Mouse (Mus musculus): ENCODE results near the gene Taf10. TPM values are rescaled to one million over a fixed set of nuclear protein-coding genes. Genes with fewer than 3 reads are reported as not detected.
"Not testable (repeated sequence)": the region's sequence is repeated elsewhere in the genome, so short reads cannot be mapped to it uniquely, and the experiment has no call there.

Gene Taf10
- polyA plus RNA-seq, 1 experiment from 2014 or later = 171 TPM

DNA sequence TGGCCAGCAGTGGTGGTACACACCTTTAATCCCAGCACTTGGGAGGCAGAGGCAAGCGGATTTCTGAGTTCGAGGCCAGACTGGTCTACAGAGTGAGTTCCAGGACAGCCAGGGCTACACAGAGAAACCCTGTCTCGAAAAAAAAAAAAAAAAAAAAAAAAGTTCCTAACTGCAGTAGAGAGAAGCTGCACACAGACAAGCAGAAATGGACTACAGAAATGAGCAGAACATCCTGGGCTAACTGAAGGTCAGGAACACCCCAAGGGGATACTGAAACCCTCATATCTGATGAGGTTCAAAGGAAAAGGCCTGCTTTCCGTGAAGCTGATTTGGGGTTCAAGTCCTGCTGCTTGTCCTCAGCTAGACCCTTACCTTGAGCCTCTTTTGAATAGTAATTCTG lies 8.7 kb downstream of the Taf10 start:
- WGBS = 50% methylated on average over 4 of the region's 4 CpGs
- H3K27me3 ChIP-seq; ATAC-seq (ENCODE audit: low FRiP score); H3K9me3 ChIP-seq (replicated peaks); H3K27ac ChIP-seq: not testable (repeated sequence)
- H3K4me2 ChIP-seq (replicated peaks) = peak overlapping the region; percentile 89
- H3K9ac ChIP-seq = peak overlapping the region; percentile 77
- H3K4me3 ChIP-seq = peak overlapping the region; percentile 79
- H3K36me3 ChIP-seq = peaks cover 42% of the 10 kb centered on the region
- H3K4me1 ChIP-seq = peaks cover 14% of the 10 kb centered on the region

- peaks cover 46% of the 10 kb centered on the region for H3K36me3 ChIP-seq
- no peak overlapping the region for H3K9ac ChIP-seq
- WGBS = 86% methylated on average over 8 of the region's 8 CpGs
- no peaks in the 10 kb centered on the region for H3K9me3 ChIP-seq (replicated peaks)
- peaks cover 14% of the 10 kb centered on the region for H3K4me1 ChIP-seq
- no peak for ATAC-seq (ENCODE audit: low FRiP score)
- H3K27me3 ChIP-seq = no peaks in the 10 kb centered on the region
- no peak overlapping the region for H3K27ac ChIP-seq
- no peak overlapping the region for H3K4me3 ChIP-seq
- H3K4me2 ChIP-seq (replicated peaks) = no peak overlapping the region
These were observed 9.3 kb downstream of the Taf10 start for GRCm38 (mm10) chr7:105734826-105735225.

DNA sequence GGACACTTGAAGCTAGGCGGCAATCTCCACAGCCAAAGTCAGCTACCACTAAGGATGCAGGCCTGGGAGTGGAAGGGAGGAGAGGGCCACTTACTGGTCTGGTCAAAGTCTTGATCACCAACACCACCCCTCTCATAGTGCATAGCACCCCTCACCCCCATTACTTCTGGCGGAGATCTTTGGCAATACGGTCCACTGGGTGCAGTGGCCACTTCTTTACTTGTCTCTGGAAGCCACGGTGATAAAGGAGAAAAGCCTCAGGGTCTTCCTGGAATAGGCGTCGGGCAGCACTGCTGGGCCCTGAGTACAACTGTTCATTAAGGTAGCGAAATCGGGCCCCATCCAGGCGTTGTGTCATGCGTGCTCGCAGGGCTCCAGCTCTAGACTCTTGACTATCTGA lies 10.3 kb downstream of the Taf10 start:
- ATAC-seq (ENCODE audit: low FRiP score) = no peak
- no peaks in the 10 kb centered on the region for H3K27me3 ChIP-seq
- no peak overlapping the region for H3K4me3 ChIP-seq
- H3K4me2 ChIP-seq (replicated peaks) = no peak overlapping the region
- no peak overlapping the region for H3K9ac ChIP-seq
- no peaks in the 10 kb centered on the region for H3K9me3 ChIP-seq (replicated peaks)
- no peak overlapping the region for H3K27ac ChIP-seq
- H3K4me1 ChIP-seq = peaks cover 14% of the 10 kb centered on the region
- H3K36me3 ChIP-seq = peaks cover 51% of the 10 kb centered on the region
- WGBS = 93% methylated on average over 11 of the region's 11 CpGs

GRCm38 (mm10) chr7:105728701-105729428 lies 15.3 kb downstream of the Taf10 start:
- 68% methylated on average over 6 of the region's 6 CpGs for WGBS
- no peak for ATAC-seq (ENCODE audit: low FRiP score)
- H3K9ac ChIP-seq = no peak overlapping the region
- H3K4me3 ChIP-seq = no peak overlapping the region
- peaks cover 44% of the 10 kb centered on the region for H3K36me3 ChIP-seq
- H3K27me3 ChIP-seq = no peaks in the 10 kb centered on the region
- H3K9me3 ChIP-seq (replicated peaks) = no peaks in the 10 kb centered on the region
- no peak overlapping the region for H3K27ac ChIP-seq
- H3K4me1 ChIP-seq = no peaks in the 10 kb centered on the region
- no peak overlapping the region for H3K4me2 ChIP-seq (replicated peaks)

GRCm38 (mm10) chr7:105726980-105727325 lies 17.2 kb downstream of the Taf10 start:
- Histone ChIP-seq H3K9ac (no peak overlapping the region), H3K27ac (no peak overlapping the region)
- ATAC-seq (ENCODE audit: low FRiP score) = no peak

DNA sequence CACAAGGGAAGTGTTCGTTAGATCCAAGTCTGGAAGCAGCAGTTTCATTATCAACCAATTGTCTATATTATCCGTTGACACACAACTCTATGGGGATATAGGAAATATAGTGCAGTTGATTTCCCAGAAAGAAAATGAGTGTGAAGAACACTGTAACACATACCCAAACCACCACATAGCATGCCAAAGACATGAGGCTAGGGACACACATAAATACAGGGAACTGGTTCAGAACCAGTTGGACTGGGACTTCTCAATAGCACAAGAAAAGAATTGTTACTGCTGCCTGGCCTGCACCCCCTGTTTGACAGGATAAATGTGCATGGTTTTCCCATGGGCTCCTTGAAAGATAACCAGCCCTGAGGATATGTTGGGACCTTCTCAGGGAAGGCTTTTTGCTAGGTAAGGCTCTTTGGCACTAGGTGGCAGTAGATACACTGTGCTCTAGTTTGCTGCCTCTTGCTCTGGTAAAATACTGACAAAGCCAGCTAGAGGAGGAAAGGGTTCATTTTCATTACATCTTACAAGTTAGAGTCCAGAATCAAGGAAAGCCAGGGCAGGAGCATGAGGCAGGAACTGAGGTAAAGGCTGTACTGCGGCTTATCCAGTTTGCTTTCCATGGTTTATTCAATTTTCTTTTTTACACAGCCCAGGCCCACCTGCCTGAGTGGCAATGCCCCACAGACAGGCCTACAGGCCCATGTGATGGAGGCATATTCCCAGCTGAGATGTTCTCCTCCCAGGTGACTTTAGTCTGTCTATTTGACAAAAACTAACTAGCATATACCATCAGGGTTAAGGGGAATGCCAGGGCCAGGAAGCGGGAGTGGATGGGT lies 17.8 kb downstream of the Taf10 start:
- Histone ChIP-seq H3K27me3 (no peaks in the 10 kb centered on the region), H3K27ac (no peak overlapping the region), H3K9me3 (replicated peaks) (no peaks in the 10 kb centered on the region), H3K4me1 (no peaks in the 10 kb centered on the region), H3K4me2 (replicated peaks) (no peak overlapping the region), H3K4me3 (no peak overlapping the region), H3K9ac (0 out of 2 replicates have a peak overlapping the region, but pooled peaks have one; percentile 19), H3K36me3 (peaks cover 19% of the 10 kb centered on the region)
- 88% methylated on average over 4 of the region's 4 CpGs for WGBS
- peak; percentile 84 for ATAC-seq (ENCODE audit: low FRiP score)

More at GRCm38 (mm10) chr7:105726980-105727325, 17.2 kb downstream of the Taf10 start:
- H3K36me3 ChIP-seq = peaks cover 24% of the 10 kb centered on the region
- no peaks in the 10 kb centered on the region for H3K4me1 ChIP-seq
- H3K4me2 ChIP-seq (replicated peaks) = no peak overlapping the region
- H3K9me3 ChIP-seq (replicated peaks) = no peaks in the 10 kb centered on the region
- 93% methylated on average over 4 of the region's 4 CpGs for WGBS
- no peaks in the 10 kb centered on the region for H3K27me3 ChIP-seq
- no peak overlapping the region for H3K4me3 ChIP-seq

GRCm38 (mm10) chr7:105721916-105722315 lies 22.2 kb downstream of the Taf10 start:
- Histone ChIP-seq H3K4me3 (no peak overlapping the region), H3K4me1 (no peaks in the 10 kb centered on the region), H3K27ac (no peak overlapping the region), H3K9ac (no peak overlapping the region), H3K36me3 (no peaks in the 10 kb centered on the region), H3K27me3 (no peaks in the 10 kb centered on the region), H3K9me3 (replicated peaks) (no peaks in the 10 kb centered on the region), H3K4me2 (replicated peaks) (no peak overlapping the region)
- 84% methylated on average over 2 of the region's 2 CpGs for WGBS
- ATAC-seq (ENCODE audit: low FRiP score) = no peak

DNA sequence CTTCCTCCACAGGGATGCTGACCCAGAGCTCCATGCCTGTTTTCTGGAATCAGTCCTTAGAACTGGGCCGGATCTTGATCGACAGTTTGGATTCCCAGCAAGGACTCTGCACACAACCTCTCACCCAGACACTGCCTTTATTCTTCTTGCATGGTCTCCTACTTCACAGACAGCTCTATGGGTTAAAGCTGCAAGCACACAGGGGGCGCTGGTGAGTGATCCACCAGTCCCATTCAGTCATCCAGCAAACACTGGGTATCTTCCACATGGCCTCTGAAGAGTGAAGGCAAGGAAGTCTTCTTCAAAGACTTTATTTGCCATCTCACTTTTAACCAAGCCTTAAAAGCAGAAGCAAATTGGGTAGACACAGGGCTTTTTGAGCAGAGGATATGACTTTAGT lies 28.8 kb downstream of the Taf10 start:
- Histone ChIP-seq H3K36me3 (no peaks in the 10 kb centered on the region), H3K9ac (no peak overlapping the region), H3K9me3 (replicated peaks) (no peaks in the 10 kb centered on the region), H3K27me3 (no peaks in the 10 kb centered on the region), H3K4me3 (no peak overlapping the region), H3K27ac (no peak overlapping the region), H3K4me1 (no peaks in the 10 kb centered on the region), H3K4me2 (replicated peaks) (no peak overlapping the region)
- no peak for ATAC-seq (ENCODE audit: low FRiP score)
- 68% methylated on average over 3 of the region's 3 CpGs for WGBS

- WGBS = 87% methylated on average over 5 of the region's 5 CpGs
- Histone ChIP-seq H3K4me1 (no peaks in the 10 kb centered on the region), H3K4me3 (no peak overlapping the region), H3K27me3 (no peaks in the 10 kb centered on the region), H3K36me3 (no peaks in the 10 kb centered on the region), H3K9me3 (replicated peaks) (no peaks in the 10 kb centered on the region), H3K9ac (no peak overlapping the region), H3K4me2 (replicated peaks) (no peak overlapping the region), H3K27ac (no peak overlapping the region)
- no peak for ATAC-seq (ENCODE audit: low FRiP score)
These were observed 35.4 kb downstream of the Taf10 start for GRCm38 (mm10) chr7:105708733-105709132.

DNA sequence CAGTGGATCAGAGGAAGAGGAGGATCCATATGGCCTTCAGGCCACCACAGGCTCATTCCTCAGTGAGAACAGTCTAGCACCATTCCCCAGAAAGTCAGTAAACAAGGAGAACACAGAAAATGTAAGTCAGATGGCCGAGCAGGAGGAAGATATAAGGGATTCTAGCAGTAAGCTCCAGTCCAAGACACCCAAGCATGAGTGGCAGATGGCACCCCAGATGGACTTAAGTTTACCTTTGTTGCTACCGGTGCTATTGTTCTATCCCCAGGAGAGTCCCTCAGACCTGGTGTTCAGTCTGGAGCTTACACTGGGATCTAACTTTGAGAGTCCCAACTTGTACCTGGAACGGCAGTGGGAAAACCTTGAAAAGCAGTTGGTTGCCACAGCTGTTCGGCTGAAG lies 40.3 kb downstream of the Taf10 start:
- Histone ChIP-seq H3K27ac (no peak overlapping the region), H3K36me3 (no peaks in the 10 kb centered on the region), H3K9ac (no peak overlapping the region), H3K4me3 (no peak overlapping the region), H3K9me3 (replicated peaks) (no peaks in the 10 kb centered on the region), H3K4me2 (replicated peaks) (no peak overlapping the region), H3K4me1 (no peaks in the 10 kb centered on the region), H3K27me3 (no peaks in the 10 kb centered on the region)
- ATAC-seq (ENCODE audit: low FRiP score) = no peak
- WGBS = 89% methylated on average over 4 of the region's 4 CpGs

- no peak overlapping the region for H3K4me2 ChIP-seq (replicated peaks)
- H3K4me1 ChIP-seq = no peaks in the 10 kb centered on the region
- H3K9me3 ChIP-seq (replicated peaks) = no peaks in the 10 kb centered on the region
- no peak for ATAC-seq (ENCODE audit: low FRiP score)
- no peaks in the 10 kb centered on the region for H3K27me3 ChIP-seq
- no peak overlapping the region for H3K27ac ChIP-seq
- 85% methylated on average over 16 of the region's 16 CpGs for WGBS
- no peak overlapping the region for H3K4me3 ChIP-seq
- H3K36me3 ChIP-seq = no peaks in the 10 kb centered on the region
- no peak overlapping the region for H3K9ac ChIP-seq
These were observed 41.0 kb downstream of the Taf10 start for GRCm38 (mm10) chr7:105703184-105703583.

DNA sequence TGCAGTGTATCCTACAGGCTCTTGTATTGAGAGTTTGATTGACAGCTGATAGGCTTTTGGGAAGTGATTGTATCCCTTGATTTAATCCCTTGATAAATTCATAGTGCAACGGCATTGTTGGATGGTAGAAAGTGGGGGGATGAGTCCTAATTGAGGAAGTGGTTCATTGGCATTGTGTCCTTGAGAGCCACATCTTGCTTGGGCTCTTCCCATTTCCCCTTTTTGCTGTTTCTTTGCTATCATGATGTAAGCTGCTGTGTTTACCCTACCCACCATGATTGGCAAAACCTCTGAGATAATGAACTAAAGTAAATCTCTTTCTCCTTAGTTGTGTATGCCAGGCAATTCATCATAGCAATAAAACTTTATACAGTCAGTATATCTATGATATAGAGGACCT lies 53.3 kb downstream of the Taf10 start:
- no peak overlapping the region for H3K4me3 ChIP-seq
- H3K36me3 ChIP-seq = no peaks in the 10 kb centered on the region
- no peaks in the 10 kb centered on the region for H3K9me3 ChIP-seq (replicated peaks)
- no peak overlapping the region for H3K9ac ChIP-seq
- 88% methylated on average over 1 of the region's 1 CpGs for WGBS
- no peak overlapping the region for H3K27ac ChIP-seq
- H3K27me3 ChIP-seq = no peaks in the 10 kb centered on the region
- no peak for ATAC-seq (ENCODE audit: low FRiP score)
- H3K4me2 ChIP-seq (replicated peaks) = no peak overlapping the region
- no peaks in the 10 kb centered on the region for H3K4me1 ChIP-seq

Measured in hindbrain, embryonic 12.5 days (tissue).